Mouse (Mus musculus): ENCODE measurements around the gene Cacna1c. TPM values are rescaled to one million over a fixed set of nuclear protein-coding genes. Genes with fewer than 3 reads are reported as not detected.
"Not testable (repeated sequence)": the region's sequence is repeated elsewhere in the genome, so short reads cannot be mapped to it uniquely, and the experiment has no call there.

Gene Cacna1c
- total RNA-seq, 2 experiments from 2014 or later: 2.1 to 2.7 TPM

GRCm38 (mm10) chr6:119213375-119213774, 17.2 kb upstream of the Cacna1c start:
- peak; percentile 2 for DNase-seq

GRCm38 (mm10) chr6:119206006-119206405, 9.8 kb upstream of the Cacna1c start:
- not testable (repeated sequence) for DNase-seq

- DNase-seq: no peak
These were observed 8.7 kb upstream of the Cacna1c start for GRCm38 (mm10) chr6:119204915-119205314.

GRCm38 (mm10) chr6:119204286-119204685, 8.1 kb upstream of the Cacna1c start:
- no peak for DNase-seq

GRCm38 (mm10) chr6:119201575-119201974, 5.4 kb upstream of the Cacna1c start:
- peak; percentile 2 for DNase-seq

GRCm38 (mm10) chr6:119200362-119200761, 4.1 kb upstream of the Cacna1c start:
- no peak for DNase-seq

- peak; percentile 2 for DNase-seq
These were observed 3.2 kb upstream of the Cacna1c start for GRCm38 (mm10) chr6:119199274-119199879.

- DNase-seq: peak; percentile 6
These were observed 2.5 kb upstream of the Cacna1c start for GRCm38 (mm10) chr6:119198534-119199273.

- no peak for DNase-seq
These were observed 1.6 kb downstream of the Cacna1c start for GRCm38 (mm10) chr6:119194601-119195000.

GRCm38 (mm10) chr6:119194161-119194560, 2.1 kb downstream of the Cacna1c start:
- no peak for DNase-seq

- no peak for DNase-seq
These were observed 2.6 kb downstream of the Cacna1c start for GRCm38 (mm10) chr6:119193571-119194154.

- DNase-seq: no peak
These were observed 4.7 kb downstream of the Cacna1c start for GRCm38 (mm10) chr6:119191478-119191877.

GRCm38 (mm10) chr6:119187631-119188030, 8.6 kb downstream of the Cacna1c start:
- no peak for DNase-seq

GRCm38 (mm10) chr6:119186658-119187057, 9.6 kb downstream of the Cacna1c start:
- DNase-seq: no peak

- no peak for DNase-seq
These were observed 12.4 kb downstream of the Cacna1c start for GRCm38 (mm10) chr6:119183781-119184180.

GRCm38 (mm10) chr6:119182211-119182610, 14.0 kb downstream of the Cacna1c start:
- DNase-seq: no peak

GRCm38 (mm10) chr6:119180188-119180587, 16.0 kb downstream of the Cacna1c start:
- DNase-seq: no peak

- no peak for DNase-seq
These were observed 19.1 kb downstream of the Cacna1c start for GRCm38 (mm10) chr6:119177101-119177500.

GRCm38 (mm10) chr6:119176103-119176502, 20.1 kb downstream of the Cacna1c start:
- no peak for DNase-seq

GRCm38 (mm10) chr6:119175078-119175853, 21.0 kb downstream of the Cacna1c start, which contains the start of gene Dcp1b:
TSS of gene Dcp1b (plus strand) at chr6:119175253.
- peak; percentile 87 for DNase-seq

- DNase-seq: no peak
These were observed 21.7 kb downstream of the Cacna1c start for GRCm38 (mm10) chr6:119174307-119175074.

GRCm38 (mm10) chr6:119165677-119166076, 30.5 kb downstream of the Cacna1c start:
- DNase-seq: no peak

All from gastrocnemius, postnatal 25 days (tissue).